Mouse (Mus musculus): ENCODE measurements around the gene Gen1.

Gen1 gene

DNA sequence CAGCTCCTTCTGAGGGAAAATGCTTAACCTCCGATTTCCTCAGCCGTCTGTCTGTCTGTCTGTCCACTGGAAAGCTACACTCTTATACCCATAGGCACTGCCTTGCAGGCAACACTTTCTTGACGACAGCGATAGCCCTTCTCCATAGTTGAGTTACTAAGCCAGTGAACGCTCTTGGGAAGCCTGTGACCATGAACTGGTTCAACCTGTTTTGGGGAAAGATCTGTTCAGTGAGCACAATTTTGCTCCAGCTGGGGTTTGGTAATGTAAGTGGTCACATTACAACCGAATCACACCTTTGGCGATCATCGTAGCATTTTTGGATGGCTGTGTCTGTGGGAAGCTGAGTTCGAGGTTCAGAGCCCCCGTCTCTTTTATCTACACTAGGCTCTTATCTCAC is 42.5 kb downstream of the Gen1 start:
- DNase-seq (ENCODE audit: low spot score) = peak; percentile 22

DNA sequence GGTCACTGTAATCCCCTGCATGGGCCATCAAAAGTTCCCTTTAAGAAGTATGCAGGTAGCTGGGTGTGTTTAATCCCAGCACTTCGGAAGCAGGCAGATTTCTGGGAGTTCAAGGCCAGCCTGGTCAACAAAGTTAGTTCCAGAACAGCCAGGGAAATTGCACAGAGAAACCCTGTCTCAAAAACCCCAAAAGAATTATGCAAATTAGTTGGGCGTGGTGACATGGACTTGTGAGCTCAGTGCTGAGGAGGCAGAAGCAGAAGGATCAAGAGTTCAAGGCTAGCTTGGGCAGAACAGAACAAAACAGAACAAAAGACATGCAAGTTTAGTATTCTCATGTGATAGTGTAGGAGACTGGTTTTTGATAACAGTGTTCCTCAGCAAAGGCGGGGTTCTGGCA is 43.0 kb downstream of the Gen1 start:
- no peak for DNase-seq (ENCODE audit: low spot score)

DNA sequence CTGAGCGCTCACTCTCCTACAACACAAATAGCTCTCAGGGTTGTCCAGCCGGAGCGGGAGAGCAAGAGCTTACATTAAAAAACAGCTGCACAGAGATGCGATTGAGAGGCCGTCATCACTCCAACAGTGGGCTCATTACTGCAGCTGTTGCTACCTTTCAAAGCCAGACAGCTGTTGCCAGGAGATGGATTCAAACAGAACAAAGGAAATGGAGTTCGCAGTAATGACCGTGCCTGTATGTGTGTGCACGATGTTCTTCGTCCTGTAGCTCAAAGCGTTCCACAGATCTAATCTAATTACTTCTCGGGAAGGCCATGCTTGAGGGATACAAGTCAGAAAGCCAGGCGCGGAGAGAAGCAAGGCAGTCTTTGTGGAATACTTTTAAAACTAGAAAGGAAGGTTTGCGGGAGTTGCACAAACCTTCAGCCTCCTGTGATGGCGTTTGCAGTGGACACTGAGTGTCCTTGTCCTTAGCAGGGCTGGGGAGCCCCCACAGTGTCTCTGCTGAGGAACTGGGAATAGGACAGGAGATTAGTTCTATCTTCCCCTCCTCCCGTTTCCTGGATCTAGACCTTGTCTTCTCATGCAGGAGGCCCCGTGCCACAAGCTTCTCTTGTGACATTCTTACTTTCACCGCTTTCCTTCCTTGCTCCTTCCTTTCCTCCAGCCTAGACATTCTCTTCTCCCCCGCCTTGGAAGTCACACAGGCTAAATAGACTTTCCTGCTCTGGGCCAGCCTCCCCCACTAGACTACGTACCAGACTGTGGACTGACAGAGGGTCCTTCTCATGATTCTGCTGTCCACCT is 43.9 kb downstream of the Gen1 start:
- DNase-seq (ENCODE audit: low spot score) = peak; percentile 8

DNA sequence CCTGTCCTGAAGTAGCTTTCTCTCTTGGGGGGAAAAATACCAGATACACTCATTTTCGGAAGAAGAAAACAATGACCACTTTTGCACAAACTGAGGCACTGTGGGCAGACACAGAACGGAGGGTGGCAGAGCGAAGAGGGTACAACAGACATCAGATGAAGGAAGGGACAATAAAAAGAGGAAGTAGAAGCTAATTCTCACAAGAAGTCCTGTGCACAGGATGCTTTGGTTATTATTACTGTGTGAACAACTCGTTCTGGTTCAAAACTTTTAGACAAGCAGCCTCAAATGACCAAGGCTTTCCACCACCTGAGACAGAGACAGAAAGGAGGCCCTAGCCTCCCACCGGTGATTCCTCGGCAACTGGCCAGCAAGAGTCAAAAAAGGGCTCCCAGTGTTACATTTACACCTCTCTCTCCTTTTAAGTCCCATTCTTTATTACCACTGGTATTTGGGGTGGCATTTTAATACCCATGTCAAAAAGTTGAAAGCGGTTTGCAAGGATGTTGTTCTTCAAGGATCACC is 47.8 kb downstream of the Gen1 start:
- no peak for DNase-seq (ENCODE audit: low spot score)

DNA sequence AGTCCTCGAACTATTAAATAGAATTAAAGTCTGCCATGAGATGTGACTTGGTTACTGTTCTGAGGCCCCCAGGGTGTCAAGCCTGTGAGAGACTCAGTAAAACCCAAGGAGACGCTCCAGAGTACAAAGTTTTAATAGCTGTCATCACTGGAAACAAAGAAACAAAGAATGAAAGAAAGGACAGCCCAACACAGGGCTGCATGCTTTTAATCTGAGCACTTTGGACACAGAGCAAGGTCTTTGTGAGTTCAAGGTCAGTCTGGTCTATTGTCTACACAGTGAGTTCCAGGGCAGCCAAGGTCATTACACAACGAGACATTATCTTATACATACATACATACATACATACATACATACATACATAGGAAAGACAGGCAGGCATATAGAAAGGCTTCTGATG is 49.1 kb downstream of the Gen1 start:
- DNase-seq (ENCODE audit: low spot score) = no peak

DNA sequence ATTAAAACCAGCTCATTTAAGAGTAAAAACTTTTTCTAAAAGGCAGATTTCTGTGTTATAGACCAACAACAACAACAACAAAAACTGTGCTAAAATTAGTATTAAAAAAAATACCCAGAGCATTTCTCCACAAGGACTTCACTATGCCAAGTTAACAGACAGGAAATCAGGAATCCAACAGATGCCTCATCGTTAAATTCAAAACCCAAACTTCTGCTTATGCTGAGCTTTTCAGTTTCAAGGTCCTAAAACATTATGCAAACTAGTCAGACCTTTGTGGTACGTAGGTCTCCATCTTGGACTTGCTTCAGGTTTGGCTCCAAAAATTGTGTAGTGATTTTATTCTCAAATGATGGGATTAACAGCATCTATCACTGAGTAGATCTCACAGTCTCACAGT is 50.0 kb downstream of the Gen1 start:
- no peak for DNase-seq (ENCODE audit: low spot score)

DNA sequence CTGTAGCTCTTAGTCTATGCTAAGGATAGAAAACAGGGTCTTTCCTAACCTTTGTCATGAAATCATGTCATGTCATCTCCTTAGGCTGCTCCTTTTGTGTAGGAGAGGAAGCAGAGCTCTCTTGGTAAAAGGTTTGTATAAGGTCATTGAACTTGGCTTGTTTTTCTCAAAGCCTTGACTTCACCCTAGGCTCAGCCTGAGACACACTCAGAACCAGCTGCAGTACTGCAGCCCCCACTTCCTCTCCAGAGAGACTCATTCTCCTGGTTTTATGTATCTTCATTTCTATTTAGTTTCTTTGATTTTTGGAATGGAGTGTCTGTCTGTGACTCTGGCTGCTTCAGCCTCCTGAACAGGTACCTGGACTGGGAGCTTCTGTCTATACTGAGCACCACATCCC is 50.8 kb downstream of the Gen1 start:
- DNase-seq (ENCODE audit: low spot score) = no peak

DNA sequence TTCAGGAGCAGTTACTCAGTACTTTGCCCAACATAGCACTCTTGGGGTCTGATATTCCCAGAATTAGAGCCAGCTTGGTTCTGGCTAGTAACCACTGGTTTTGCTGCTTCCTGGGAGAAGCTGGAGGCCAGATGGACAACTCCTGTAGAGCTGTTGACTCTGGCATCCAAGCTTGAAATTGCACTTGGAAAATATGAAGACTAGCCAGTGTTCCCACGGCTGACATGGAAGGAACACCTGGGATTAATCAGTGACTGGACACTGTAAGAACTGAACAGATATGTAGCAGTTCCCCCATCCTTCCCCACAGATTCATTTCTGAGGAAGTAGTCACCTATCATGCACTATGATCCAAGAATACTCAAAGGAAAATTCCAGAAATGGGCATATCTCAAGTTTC is 52.7 kb downstream of the Gen1 start:
- no peak for DNase-seq (ENCODE audit: low spot score)

DNA sequence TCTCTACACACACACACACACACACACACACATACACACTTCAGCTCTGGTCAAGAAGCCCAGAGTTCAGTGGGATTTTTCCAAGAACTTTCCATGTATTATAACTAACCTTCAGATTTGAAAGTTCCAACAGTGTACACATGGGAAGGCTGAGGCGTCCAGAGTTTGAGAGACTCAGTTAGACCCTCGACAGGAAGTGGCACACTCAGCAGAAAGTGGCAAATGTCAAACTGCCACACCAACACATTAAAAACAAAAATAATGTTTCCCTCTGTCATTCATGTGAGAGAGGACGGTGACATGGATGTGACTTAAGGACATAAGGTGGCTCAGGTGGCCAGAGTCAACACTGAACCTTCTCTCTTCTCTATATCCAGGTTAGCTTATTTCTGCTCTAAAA is 55.2 kb downstream of the Gen1 start:
- no peak for DNase-seq (ENCODE audit: low spot score)

DNA sequence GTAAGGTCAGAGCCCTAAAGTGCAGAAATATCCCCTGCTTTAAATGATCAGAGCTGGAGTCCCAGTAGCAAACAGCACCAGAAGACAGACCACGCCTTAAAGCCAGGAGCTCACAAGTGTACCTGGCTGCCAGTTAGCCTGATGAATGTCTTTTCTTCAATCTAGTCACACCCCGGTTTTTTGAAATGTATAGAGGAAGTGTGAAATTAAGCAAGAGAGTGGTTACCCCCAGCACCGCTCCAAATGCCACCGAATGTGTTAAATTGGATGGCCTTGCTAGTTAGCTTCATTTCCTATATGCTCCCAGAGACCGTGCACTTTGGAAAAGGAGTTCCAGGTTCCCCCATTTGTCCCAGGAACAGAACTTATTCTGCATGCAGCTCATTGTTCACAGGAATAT is 56.0 kb downstream of the Gen1 start:
- DNase-seq (ENCODE audit: low spot score) = no peak

DNA sequence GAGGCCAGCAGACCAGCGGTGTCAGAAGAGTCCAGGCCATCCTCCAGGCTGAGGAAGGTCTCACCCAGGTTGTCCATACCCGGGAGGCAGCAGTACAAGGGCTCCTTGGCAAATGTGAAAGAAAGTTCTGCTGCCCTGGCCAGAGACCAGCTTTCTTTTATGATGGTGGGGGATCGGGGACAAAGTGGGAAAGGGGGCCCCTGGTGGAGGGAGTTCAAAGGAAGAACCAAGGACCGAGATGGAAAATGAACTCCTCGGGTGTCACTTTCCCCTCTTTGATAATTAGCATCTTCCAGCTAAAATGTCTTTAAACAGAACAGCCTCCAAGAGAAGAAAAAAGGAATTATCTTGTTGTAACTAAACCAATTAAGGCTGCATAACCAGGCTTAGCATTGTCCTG is 56.7 kb downstream of the Gen1 start, which contains the start of gene Msgn1:
Gene Msgn1 (minus strand): TSS at position 101 of the 400 bp plus-strand sequence.
- DNase-seq (ENCODE audit: low spot score) = no peak

DNA sequence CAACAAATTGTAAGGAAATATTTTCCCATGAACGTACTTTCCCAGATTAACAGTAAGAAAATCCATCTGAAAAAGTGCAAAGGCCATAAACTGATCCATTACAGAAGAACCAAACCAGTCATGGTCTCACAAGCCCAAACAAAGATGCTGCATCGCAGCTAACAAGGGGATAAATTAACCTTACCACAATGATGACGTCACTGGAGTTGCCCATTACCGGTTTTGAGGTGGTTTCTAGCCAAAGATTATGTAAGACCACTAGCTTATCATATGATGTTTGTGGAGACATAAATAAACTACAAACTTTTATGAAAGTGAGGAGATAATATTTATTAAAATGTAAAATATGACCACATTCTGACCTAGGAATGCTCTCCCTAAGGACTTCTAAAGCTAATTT is 59.3 kb downstream of the Gen1 start:
- no peak for DNase-seq (ENCODE audit: low spot score)

DNA sequence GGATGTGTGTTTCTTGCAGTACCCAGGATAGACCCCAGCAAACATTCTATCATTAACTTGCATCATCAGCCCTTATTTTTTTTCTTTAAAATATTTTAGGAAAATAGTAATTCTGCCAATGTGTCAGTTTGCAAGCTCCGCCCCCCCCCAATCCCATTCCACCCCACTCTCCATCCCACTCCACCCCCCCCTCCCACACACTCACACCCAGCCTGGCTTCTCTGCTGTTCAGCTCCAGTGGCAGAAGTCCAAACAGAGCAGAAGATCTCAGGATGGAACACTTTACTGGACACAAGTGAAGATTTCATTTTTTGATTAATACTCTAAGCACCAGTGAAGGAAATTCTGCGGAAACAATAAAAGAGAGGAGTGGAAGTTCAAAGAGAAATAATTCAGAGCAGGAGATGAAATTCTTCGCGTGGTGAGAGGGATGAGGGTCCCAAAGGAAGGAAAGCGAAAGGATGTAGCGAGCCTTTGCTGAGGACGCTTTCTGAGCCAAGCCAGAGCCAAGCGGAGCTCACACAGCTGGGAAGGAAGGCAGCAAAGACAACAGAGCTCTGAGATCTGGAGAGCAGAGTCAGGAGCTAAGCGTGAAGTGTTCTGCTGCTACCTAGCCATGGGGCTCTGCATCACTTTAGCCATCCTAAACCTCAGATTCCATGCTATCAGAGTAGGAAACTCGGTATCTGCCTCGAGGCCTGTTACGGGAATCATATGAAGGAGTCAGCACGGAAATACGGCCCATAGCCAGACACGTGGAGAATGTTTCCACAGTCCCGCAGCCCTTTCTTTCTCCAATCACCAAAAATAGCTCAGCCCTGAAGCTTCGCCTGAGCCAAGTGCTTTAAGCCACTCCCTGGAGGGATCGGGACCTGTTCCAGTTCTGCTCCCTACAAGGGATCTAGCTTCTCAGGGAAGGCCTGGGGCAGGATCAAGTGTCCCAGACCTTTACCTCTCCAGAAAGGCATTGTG is 61.6 kb downstream of the Gen1 start:
- peak; percentile 70 for DNase-seq (ENCODE audit: low spot score)

DNA sequence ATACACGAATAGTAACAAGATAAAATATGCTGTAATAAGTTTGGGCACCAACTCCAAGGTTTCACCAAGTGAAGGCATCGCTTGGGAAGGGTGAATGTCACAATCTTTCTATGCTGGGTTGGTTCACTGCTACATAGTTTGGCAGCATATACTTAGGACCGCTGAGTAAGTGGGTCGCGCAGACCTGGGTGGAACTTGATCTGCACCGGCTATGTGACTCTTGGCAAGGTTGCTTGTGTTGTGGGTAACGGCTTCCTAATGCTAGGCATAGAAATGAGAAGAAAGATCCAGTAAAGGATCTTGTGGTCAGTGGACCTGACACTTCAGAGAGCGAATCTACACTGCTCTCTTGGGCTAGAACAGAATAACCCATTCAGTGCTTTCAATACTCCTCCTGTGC is 63.1 kb downstream of the Gen1 start:
- no peak for DNase-seq (ENCODE audit: low spot score)

DNA sequence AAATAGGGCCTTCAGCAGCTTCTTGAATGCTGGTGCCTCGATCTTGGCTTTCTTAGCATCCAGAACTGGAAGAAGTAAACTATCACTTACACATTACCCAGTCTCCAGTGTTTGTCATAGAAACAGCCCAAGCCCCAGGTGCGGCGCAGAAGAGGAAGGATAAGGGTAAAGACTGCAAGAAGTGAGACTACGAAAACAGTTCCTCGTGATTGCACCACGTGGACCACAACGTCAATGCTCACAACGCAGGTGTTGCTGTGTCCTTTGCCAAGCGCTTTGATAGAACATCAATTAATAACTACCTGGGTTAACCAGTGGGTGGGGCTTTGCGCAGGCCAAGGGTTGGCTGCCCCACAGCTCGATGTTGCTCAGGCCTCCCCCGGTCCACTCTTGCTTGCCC is 64.9 kb downstream of the Gen1 start:
- DNase-seq (ENCODE audit: low spot score) = no peak

DNA sequence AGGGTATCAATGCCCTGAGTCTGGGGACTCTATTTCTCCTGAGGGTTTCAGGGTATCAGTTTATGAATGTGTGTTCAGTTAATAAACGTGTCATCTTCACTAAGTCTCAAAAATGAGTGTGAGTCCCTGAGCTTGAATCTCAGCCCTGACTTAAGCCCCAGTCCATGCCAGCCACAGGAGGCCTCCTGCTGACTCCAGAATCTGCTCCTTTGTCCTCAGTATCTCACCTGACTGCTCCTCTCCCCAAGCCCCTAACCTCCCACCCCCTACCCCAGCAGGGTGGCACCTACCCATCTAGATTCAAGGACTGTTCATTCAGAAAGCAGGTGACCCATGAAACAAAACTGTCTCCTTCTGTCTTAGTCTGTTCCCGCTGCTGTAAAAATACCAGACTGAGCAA is 67.0 kb downstream of the Gen1 start:
- no peak for DNase-seq (ENCODE audit: low spot score)

DNA sequence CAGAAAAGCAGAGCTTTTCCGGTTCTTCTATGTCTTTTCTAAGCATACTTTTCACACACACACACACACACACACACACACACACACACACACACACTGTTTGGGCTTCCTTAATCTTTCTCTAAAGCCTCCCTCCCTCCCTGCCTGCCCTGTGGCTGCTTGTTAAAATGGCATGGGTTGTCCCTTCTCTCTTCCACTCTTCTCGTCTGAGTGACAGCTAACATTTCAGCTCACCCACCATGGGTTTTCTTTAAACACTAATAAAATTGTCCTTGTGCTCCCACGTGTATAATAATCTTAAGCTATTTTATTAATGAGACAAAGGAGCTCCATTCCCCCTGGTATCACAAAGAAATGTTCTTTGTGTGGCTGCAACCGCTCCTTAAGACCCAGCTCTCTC is 67.6 kb downstream of the Gen1 start:
- DNase-seq (ENCODE audit: low spot score) = no peak

DNA sequence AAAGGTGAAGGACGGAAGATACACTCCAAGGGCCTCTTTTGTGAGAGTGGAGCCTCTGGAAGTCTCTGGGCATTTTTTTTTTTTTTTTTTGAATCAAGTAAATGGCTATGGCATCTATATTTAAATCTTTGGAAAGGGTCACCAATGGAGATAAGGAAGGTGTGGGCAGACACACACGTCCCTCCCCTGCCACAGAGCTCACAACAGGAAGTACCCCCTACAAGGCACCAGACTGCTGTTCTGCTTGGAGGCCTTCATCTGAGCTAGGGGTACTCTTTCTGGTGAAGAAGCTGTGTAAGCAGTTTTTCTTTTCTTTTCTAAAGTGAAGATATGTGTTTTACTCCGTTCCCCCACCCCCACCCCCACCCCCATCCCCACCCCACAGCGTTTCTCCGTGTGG is 68.8 kb downstream of the Gen1 start:
- DNase-seq (ENCODE audit: low spot score) = no peak

DNA sequence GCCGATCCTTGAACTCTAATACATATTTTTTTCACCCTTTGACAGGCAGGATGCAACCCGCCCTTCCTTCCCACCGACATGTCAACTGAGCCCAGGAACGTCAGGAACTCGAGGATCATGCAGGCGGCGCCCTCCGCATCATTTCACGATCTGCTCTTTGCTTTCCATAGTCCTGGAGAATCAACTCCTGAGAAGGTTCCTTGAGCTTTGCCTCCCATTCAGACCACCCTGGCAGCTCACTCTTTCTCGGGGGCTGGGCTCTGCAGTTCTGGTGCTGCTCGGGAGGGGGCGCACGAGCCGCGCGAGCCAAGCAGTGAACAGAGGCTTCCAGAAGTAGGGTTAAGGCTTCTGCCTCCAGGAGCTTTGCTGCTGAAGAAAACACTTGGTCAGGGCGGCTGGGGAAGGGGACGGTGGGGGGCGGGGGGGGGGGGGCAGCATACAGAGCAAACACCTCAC is 69.4 kb downstream of the Gen1 start:
- DNase-seq (ENCODE audit: low spot score) = peak; percentile 68

DNA sequence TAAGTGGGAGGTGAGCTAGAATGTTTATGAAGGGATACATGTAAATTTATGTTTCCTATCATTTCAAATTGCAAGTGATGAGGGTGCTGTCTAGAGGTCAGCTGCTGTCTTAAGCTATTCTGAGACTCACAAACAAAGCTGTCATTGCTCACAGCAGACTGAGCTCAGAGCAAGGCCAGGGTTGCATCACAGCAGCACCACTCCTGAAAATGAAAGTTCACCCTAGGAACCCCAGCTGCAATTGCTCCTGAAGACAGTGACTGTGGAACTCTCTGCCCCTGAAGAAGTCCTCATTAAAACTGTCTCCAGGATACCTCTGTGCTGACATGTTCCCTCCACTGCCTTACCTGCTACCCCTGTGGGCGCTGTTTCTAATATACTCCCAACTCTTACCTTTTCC is 70.6 kb downstream of the Gen1 start:
- no peak for DNase-seq (ENCODE audit: low spot score)
